Mouse (Mus musculus): ENCODE data around the gene Exph5.
A peak's percentile ranks its signal among the peaks of the same experiment; 100 is the strongest.

Gene Exph5

GRCm38 (mm10) chr9:53301269-53301720, at the start of gene Exph5:
TSS of gene Exph5 (plus strand) at chr9:53301670.
- peak; percentile 24 for DNase-seq (ENCODE audit: low read depth, low spot score)

DNA sequence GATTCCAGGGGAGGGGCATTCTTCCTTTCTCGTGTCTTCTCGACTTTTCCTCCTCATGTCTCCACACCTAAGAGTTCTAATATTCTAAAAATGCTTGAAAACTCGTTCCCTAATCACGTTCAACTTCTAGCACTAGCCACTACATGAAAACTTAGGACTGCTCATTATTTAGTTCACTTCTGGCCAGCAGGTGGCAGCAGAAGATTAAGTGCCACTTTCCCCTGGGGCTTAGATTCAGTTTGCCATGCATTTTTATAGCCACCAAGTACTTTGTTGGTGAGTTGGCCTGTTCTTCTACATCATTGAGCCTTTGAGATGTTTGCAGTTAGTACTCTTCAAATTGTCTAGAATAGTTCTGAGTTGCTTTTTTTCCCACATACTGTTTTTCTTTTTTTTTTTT, 47.1 kb upstream of the Exph5 start:
- DNase-seq (ENCODE audit: low read depth, low spot score): peak; percentile 82

DNA sequence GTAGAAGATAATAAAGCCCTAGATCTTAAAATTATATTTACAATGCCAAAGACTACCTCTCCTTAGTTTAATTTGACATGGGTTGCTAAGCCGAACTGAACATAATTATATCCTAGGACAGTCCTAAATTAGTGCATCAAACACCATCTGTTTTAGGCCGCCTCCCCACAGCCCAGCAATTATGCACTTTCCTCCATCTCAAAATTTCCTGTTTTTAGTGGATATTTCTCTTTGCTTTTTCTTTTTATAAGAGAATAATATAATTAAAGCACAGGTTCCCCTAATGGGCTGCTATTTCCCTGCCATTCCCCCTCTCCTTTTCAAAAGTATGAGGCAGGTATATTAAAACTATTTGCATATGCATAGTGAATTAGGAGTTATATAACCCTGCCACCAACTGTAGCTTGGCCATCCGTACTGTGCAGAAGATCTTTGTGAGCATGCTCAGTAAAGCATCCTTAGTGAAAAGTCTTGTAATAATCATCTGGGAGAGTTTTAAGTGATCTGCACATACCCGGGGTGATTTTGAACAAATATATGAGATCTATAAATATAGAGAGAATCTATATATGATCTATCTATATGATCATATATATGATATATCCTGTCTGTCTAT, 44.7 kb upstream of the Exph5 start:
- DNase-seq (ENCODE audit: low read depth, low spot score): no peak

DNA sequence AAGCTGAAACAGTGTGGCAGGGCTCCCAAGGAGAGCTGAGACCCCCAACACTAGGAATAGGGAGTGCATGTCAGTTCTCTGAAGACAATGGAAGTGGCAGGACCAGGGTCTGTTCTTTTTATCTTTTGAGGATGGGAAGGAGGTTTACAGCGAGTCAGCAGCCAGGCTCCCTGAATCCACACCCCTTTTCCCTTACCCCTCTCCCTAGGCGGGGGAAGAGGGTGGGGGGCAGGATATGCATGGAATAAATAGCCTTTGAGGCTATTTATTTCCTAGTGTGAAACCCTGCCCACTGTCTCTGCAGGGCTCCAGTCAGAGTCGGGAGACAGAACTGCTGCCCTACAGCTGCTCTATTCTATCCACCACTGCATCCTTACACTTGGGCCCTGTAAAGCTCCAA, 43.7 kb upstream of the Exph5 start:
- DNase-seq (ENCODE audit: low read depth, low spot score): no peak

DNA sequence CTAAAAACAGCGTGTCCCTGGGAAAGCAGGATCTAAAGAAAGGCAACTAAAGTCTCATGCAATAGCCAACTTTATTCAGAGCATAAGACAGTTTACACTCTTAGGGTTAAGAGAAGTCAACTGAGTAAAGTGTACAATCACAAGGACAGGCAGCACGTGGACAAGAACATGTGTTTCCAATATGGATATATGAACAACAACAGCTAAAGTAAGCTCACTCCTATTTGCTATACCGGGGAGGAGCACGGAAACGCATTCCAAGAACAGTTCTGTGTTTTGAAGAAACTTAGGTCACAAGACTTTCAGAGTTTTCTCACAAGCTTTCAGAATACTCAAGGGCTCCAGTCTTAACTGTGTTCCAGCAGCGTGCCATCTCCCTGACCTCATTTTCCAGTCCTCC, 43.3 kb upstream of the Exph5 start:
- DNase-seq (ENCODE audit: low read depth, low spot score): no peak

GRCm38 (mm10) chr9:53264387-53264786, 37.1 kb upstream of the Exph5 start:
- no peak for DNase-seq (ENCODE audit: low read depth, low spot score)

DNA sequence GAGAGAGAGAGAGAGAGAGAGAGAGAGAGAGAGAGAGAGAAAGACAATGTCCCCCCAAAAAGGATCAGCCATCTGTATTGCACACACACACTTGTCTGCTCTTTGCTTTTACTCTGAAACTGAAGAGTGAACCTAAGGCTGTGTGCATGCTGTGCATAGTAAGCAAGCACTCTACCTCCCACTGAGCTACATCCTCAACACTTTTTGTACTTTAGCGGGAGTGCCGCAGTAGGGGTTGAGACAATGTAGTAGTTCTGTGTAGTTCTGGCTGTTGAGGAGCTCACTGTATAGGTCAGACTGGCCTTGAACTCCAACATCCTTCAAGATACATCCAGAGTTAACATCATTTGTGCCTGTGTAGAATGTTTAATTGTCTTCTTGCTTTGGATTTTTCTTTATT, 35.9 kb upstream of the Exph5 start:
- DNase-seq (ENCODE audit: low read depth, low spot score): no peak

- no peak for DNase-seq (ENCODE audit: low read depth, low spot score)
These were observed 33.4 kb upstream of the Exph5 start for GRCm38 (mm10) chr9:53268036-53268435.

- no peak for DNase-seq (ENCODE audit: low read depth, low spot score)
These were observed 32.6 kb upstream of the Exph5 start for GRCm38 (mm10) chr9:53268731-53269465.

GRCm38 (mm10) chr9:53269466-53269755, 32.1 kb upstream of the Exph5 start:
- DNase-seq (ENCODE audit: low read depth, low spot score): no peak

- DNase-seq (ENCODE audit: low read depth, low spot score): peak; percentile 18
These were observed 30.0 kb upstream of the Exph5 start for GRCm38 (mm10) chr9:53271281-53272022.

DNA sequence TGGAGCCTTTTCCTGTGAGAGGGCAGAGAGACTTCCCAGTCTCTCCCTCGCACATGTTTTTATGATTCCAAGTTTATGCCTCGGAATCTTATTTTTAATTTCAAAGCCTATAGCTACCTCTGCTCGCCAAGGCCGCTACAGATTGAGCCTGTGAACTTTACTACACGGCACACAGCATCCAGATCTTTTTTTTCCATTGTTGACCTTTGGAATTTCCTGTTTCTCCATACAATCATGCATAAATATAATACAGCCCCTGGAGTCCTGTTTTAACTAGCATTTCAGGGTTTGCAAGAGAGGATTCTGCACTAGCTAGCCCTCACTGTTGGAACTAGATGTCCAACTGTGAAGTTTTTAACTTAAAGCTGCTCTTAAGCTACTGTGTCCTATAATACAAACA, 29.3 kb upstream of the Exph5 start:
- DNase-seq (ENCODE audit: low read depth, low spot score): no peak

- no peak for DNase-seq (ENCODE audit: low read depth, low spot score)
These were observed 28.8 kb upstream of the Exph5 start for GRCm38 (mm10) chr9:53272714-53273113.

DNA sequence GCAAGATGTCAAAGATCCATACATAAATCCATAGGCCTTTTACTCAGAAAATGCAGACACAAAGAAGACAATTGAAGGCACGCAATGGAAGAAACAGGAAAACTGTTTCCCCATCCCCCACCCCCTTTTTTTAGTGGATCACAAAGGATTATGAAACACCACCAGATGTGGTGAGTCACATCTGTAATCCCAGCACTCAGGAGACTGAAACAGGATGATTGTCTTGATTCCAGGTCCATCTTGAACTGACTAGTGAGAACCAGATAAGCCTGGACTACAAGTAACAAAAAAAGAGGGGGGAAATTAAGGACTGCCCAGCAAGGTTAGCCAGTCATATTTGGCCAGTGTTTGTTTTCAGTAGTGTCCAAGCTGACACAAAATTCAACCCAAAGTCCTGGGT, 25.1 kb upstream of the Exph5 start:
- DNase-seq (ENCODE audit: low read depth, low spot score): no peak

GRCm38 (mm10) chr9:53278997-53279396, 22.5 kb upstream of the Exph5 start:
- no peak for DNase-seq (ENCODE audit: low read depth, low spot score)

DNA sequence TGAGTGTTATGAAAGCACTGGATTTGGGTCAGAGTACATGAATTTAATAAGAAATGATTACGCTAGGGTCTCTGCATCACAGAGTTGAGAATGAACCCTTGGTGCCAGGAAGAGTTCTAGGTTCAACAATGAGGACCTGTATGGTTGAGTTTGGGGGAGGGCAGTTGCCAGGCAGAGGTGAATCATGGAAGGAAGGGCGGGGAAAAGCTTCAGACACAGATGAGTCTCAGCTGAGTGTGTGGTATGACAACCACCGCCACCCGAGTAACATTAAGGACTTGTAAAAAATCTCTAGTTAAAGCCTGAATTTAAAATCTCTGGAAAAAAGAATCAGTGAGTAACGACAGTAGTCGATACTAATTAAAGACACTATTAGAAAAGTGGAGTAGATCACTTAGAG, 14.7 kb upstream of the Exph5 start:
- no peak for DNase-seq (ENCODE audit: low read depth, low spot score)

- DNase-seq (ENCODE audit: low read depth, low spot score): no peak
These were observed 11.5 kb upstream of the Exph5 start for GRCm38 (mm10) chr9:53290006-53290405.

- DNase-seq (ENCODE audit: low read depth, low spot score): no peak
These were observed 8.6 kb upstream of the Exph5 start for GRCm38 (mm10) chr9:53292833-53293232.

GRCm38 (mm10) chr9:53301801-53302311, 386 bp downstream of the Exph5 start:
- DNase-seq (ENCODE audit: low read depth, low spot score): peak; percentile 12

DNA sequence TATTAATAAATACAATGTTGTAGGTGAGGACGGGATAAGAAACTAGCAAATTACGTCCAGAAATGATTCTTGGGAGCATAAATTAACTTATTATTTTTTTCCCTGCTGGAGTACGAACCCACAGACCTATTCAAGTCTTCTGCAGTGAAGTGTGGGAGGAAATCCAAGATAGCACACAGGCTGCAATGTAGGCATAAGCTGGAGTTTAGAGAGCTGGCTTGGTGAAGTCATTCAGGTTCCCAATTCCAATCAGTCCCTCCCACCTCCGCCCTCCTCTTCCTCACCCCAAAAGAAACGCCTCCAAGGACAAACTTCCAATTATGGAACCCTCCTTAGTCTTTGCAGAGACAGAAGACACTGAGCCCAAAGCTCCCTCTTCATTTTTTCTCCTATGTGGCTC, 945 bp downstream of the Exph5 start:
- no peak for DNase-seq (ENCODE audit: low read depth, low spot score)

GRCm38 (mm10) chr9:53307904-53308303, 6.4 kb downstream of the Exph5 start:
- DNase-seq (ENCODE audit: low read depth, low spot score): no peak

DNA sequence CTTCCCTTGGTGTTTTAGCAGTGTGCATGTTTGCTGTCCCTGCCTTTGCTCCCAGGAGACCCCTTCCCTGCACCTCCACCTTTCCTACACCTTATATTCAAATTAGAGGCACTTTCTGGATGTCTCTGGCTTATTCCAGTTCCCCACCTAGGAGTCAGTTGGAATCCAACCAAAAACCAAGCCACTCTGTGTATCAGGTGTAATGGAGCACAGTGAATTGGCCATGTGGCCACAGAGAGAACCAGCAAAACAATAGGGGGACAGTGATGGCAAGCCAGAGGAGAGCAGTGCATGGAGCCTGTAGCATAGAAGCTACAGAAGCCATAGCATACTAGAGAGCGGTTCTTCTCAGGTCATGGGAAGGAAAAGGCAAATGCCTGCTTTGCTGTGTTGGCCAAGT, 11.5 kb downstream of the Exph5 start:
- DNase-seq (ENCODE audit: low read depth, low spot score): no peak
